Mouse (Mus musculus) lung, postnatal 0 days (tissue): Measurements from ENCODE around the gene Nek5.

Experiments
- CTCF ChIP-seq: IDR thresholded peaks from 2 replicates; pipeline ENCODE4 v1.5.1; 2016; ENCODE audit warnings: antibody characterized with exemption, mild to moderate bottlenecking
- EP300 ChIP-seq: IDR thresholded peaks from 2 replicates; pipeline ENCODE4 v1.6.1; 2016; ENCODE audit warnings: antibody characterized with exemption, mild to moderate bottlenecking, control low read depth

DNA sequence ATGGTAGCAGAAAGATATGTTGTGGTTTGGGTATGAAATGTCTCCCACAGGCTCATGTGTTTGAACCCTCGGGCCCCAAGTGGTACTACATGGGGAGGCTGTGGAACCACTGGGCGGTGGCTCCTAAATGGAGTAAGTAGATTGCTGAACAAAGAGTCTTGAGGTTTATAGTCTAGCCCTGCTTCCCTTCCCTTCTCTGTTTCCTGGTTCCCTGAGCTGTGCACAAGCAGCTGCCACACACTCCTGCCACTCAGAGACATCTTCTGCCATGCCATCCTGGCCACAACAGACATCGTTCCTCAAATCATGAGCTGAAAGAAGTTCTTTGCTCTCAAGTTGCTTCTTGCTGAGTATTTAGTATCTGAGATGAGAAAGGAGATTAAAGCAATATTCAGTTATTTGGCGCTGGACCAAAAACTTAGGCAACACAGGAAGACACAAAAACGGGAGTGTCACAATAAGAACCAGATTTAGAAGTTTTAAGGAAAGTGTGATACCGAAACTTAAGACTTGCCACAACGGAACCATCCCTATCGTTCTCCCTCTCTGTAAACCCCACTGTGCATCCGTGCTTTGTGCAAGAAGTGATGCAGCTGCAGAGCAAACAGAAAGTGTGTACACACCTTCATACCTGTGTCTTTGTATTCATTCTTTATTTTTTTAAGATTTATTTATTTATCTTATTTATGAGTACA lies 45.4 kb downstream of the Nek5 start:
- TF ChIP-seq CTCF (no peak), EP300 (no peak)
